Mouse (Mus musculus): Measurements from ENCODE around the gene AU022252. TPM values are rescaled to one million over a fixed set of nuclear protein-coding genes. Genes with fewer than 3 reads are reported as not detected.

The AU022252 gene
- polyA plus RNA-seq, 1 experiment from 2014 or later = 32.5 TPM

DNA sequence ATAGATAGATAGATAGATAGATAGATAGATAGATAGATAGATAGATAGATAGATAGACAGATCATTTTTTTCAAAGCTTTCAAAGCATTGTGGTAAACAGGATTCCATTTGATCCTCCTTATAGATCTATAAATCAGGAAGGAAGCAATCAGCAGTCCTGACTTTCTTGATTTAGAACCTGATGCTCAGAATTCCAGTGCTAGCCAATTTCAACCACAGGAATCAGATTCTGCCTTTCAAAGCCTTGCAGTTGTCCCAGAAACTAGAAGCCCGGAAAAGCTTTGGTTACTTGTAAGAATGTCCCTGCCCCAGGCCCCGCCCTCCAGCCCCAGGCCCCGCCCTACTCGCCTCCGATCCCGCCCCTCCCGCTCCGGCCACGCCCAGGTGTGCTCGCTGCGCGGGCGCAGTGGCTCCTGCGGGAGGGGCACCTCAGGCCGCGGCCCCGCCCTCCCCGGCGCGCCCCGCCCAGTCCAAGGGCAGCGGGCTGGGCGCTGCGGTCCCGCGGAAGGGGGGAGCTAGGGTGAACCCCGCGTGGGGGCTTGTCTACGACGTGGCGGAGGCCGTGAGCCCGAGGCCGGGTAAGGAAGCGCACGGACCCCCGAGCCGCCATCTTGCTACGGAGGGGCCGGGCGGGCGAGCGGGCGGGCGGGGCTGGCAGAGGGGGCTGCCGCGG, 37.5 kb downstream of the AU022252 start, which contains the start of gene Svbp:
Svbp (plus strand) TSS at position 398 of the 673 bp plus-strand sequence.
- under 1% methylated on average over 41 of the region's 47 CpGs for WGBS

DNA sequence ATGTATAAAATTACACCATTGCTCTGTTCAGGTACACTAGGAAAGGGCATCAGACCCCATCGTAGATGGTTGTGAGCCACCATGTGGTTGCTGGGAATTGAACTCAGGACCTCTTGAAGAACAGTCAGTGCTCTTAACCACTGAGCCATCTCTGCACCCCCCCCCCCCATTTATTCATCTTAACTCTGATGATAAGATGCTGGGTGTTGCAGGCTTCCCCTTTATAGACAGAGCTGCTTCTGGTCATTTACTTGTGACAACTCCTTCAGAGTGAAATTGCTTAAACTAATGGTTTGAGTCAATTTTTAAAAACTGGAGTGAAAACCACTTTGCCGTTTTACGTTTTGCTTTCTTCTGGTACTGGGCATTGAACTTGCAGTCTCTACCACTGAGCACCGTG, 39.8 kb downstream of the AU022252 start:
- Histone ChIP-seq H3K9me3 (no peaks in the 10 kb centered on the region), H3K4me1 (replicated peaks) (peaks cover 20% of the 10 kb centered on the region), H3K4me2 (no peak overlapping the region), H3K36me3 (no peaks in the 10 kb centered on the region), H3K27me3 (no peaks in the 10 kb centered on the region), H3K4me3 (no peak overlapping the region), H3K27ac (no peak overlapping the region), H3K9ac (no peak overlapping the region)
- ATAC-seq (ENCODE audit: low FRiP score) = no peak
- WGBS = 83% methylated on average over 4 of the region's 4 CpGs

More for the DNA sequence above, 37.5 kb downstream of the AU022252 start, which contains the start of gene Svbp:
- Histone ChIP-seq H3K27ac (peak within 1 kb of the TSS; percentile 88), H3K9ac (peak within 1 kb of the TSS; percentile 85), H3K4me2 (peak within 1 kb of the TSS; percentile 75), H3K9me3 (no peaks in the 10 kb centered on the region), H3K36me3 (no peaks in the 10 kb centered on the region), H3K27me3 (no peaks in the 10 kb centered on the region), H3K4me3 (peak within 1 kb of the TSS; percentile 75), H3K4me1 (replicated peaks) (peaks cover 29% of the 10 kb centered on the region)
- peak; percentile 91 for ATAC-seq (ENCODE audit: low FRiP score)

DNA sequence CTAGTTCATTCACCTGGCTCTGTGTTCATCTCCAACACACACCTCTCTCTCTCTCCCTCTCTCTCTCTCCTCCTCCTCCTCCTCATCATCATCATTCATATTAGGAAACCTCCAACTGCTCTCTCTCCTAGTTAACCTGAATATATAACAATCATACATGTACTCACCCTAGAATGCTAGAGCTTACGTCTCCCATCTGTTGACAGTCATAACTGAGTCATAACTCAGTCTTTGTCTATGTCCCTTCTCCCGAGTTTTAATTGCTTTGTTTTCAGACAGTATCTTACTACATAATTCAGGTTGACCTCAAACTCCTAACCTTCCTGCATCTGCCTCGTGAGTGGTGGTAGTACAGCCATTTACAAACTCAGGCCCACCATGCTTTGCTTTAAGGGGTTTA, 41.2 kb downstream of the AU022252 start:
- no peak for ATAC-seq (ENCODE audit: low FRiP score)
- H3K4me3 ChIP-seq = no peak overlapping the region
- WGBS = 80% methylated on average over 3 of the region's 3 CpGs
- H3K9me3 ChIP-seq = no peaks in the 10 kb centered on the region
- H3K27me3 ChIP-seq = no peaks in the 10 kb centered on the region
- no peak overlapping the region for H3K9ac ChIP-seq
- no peak overlapping the region for H3K4me2 ChIP-seq
- H3K4me1 ChIP-seq (replicated peaks) = peaks cover 6% of the 10 kb centered on the region; the same call in 1 of the 2 replicates
- no peaks in the 10 kb centered on the region for H3K36me3 ChIP-seq
- no peak overlapping the region for H3K27ac ChIP-seq

- WGBS = 86% methylated on average over 8 of the region's 8 CpGs
These were observed 41.9 kb downstream of the AU022252 start for GRCm38 (mm10) chr4:119190618-119191017.

GRCm38 (mm10) chr4:119189864-119190263, 42.6 kb downstream of the AU022252 start, which contains the start of gene Ermap:
Ermap (minus strand) TSS chr4:119190011.
- H3K27me3 ChIP-seq = no peaks in the 10 kb centered on the region
- H3K36me3 ChIP-seq = no peaks in the 10 kb centered on the region
- no peak within 1 kb of the TSS for H3K9ac ChIP-seq
- H3K4me1 ChIP-seq (replicated peaks) = no peaks in the 10 kb centered on the region
- WGBS = 54% methylated on average over 6 of the region's 6 CpGs
- H3K9me3 ChIP-seq = no peaks in the 10 kb centered on the region
- no peak within 1 kb of the TSS for H3K4me3 ChIP-seq
- H3K4me2 ChIP-seq = no peak within 1 kb of the TSS
- H3K27ac ChIP-seq = no peak within 1 kb of the TSS
- ATAC-seq (ENCODE audit: low FRiP score) = no peak

More at GRCm38 (mm10) chr4:119190618-119191017, 41.9 kb downstream of the AU022252 start:
- H3K4me2 ChIP-seq = no peak overlapping the region
- no peaks in the 10 kb centered on the region for H3K9me3 ChIP-seq
- no peaks in the 10 kb centered on the region for H3K4me1 ChIP-seq (replicated peaks)
- H3K27ac ChIP-seq = no peak overlapping the region
- no peaks in the 10 kb centered on the region for H3K27me3 ChIP-seq
- H3K36me3 ChIP-seq = no peaks in the 10 kb centered on the region
- ATAC-seq (ENCODE audit: low FRiP score) = no peak
- H3K4me3 ChIP-seq = no peak overlapping the region
- no peak overlapping the region for H3K9ac ChIP-seq

GRCm38 (mm10) chr4:119189392-119189791, 43.1 kb downstream of the AU022252 start:
- no peak overlapping the region for H3K9ac ChIP-seq
- no peaks in the 10 kb centered on the region for H3K4me1 ChIP-seq (replicated peaks)
- H3K27ac ChIP-seq = no peak overlapping the region
- H3K4me2 ChIP-seq = no peak overlapping the region
- no peak overlapping the region for H3K4me3 ChIP-seq
- H3K27me3 ChIP-seq = no peaks in the 10 kb centered on the region
- no peaks in the 10 kb centered on the region for H3K9me3 ChIP-seq
- 35% methylated on average over 6 of the region's 6 CpGs for WGBS
- no peak for ATAC-seq (ENCODE audit: low FRiP score)
- H3K36me3 ChIP-seq = no peaks in the 10 kb centered on the region

GRCm38 (mm10) chr4:119188060-119188785, 44.3 kb downstream of the AU022252 start:
- Histone ChIP-seq H3K4me3 (no peak overlapping the region), H3K9ac (no peak overlapping the region), H3K27me3 (no peaks in the 10 kb centered on the region), H3K27ac (no peak overlapping the region), H3K4me2 (no peak overlapping the region), H3K36me3 (no peaks in the 10 kb centered on the region), H3K9me3 (no peaks in the 10 kb centered on the region), H3K4me1 (replicated peaks) (no peaks in the 10 kb centered on the region)
- no peak for ATAC-seq (ENCODE audit: low FRiP score)
- 65% methylated on average over 11 of the region's 11 CpGs for WGBS

DNA sequence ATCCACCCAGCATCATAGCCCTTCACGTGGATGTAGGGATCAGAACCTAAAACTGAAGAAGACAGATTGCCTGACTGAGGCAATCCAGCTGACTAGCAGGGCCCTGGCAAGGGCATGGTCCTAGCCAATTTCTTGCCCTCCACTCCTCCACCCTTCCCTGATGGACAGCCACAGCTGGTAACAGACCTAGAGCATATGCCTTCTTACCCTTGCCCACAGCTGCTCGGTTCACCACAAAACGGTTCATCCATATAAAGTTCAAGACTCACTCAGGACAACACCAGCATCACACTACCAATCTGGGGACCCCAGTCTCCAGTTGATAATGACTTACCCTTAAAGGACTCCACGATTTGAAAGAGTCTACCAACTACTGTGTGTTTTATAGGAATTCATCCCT, 46.7 kb downstream of the AU022252 start:
- Histone ChIP-seq H3K27me3 (no peaks in the 10 kb centered on the region), H3K4me3 (no peak overlapping the region), H3K9ac (no peak overlapping the region), H3K4me1 (replicated peaks) (no peaks in the 10 kb centered on the region), H3K36me3 (no peaks in the 10 kb centered on the region), H3K4me2 (no peak overlapping the region), H3K27ac (no peak overlapping the region), H3K9me3 (no peaks in the 10 kb centered on the region)
- no peak for ATAC-seq (ENCODE audit: low FRiP score)
- WGBS = 78% methylated on average over 4 of the region's 4 CpGs

GRCm38 (mm10) chr4:119183525-119183924, 49.0 kb downstream of the AU022252 start:
- WGBS = 67% methylated on average over 1 of the region's 1 CpGs
- ATAC-seq (ENCODE audit: low FRiP score) = no peak
- Histone ChIP-seq H3K27ac (no peak overlapping the region), H3K27me3 (no peaks in the 10 kb centered on the region), H3K9me3 (no peaks in the 10 kb centered on the region), H3K4me3 (no peak overlapping the region), H3K4me2 (no peak overlapping the region), H3K4me1 (replicated peaks) (no peaks in the 10 kb centered on the region), H3K9ac (no peak overlapping the region), H3K36me3 (no peaks in the 10 kb centered on the region)

DNA sequence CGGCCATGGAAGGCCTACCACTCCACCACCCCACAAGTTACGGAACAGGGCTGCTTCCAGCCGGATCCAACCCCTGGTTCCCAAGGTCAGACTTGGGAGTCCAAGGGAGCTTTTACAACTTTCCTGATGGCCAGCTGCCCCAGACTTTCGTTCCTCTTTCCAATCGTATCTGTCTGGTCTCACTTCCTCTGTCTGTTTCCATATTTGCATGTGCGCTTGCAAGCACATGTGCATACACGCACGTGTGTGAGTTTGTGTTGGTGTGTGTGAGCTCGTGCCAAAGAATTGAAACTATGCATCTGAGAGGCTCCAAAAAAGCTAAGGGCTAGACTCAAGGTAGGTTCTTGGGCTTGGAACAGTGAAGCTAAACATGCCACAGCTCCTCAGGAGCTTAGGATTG, 51.1 kb downstream of the AU022252 start:
- H3K9me3 ChIP-seq = no peaks in the 10 kb centered on the region
- no peaks in the 10 kb centered on the region for H3K27me3 ChIP-seq
- H3K36me3 ChIP-seq = no peaks in the 10 kb centered on the region
- no peak overlapping the region for H3K4me3 ChIP-seq
- H3K27ac ChIP-seq = no peak overlapping the region
- H3K4me2 ChIP-seq = no peak overlapping the region
- 91% methylated on average over 9 of the region's 9 CpGs for WGBS
- no peak overlapping the region for H3K9ac ChIP-seq
- no peak for ATAC-seq (ENCODE audit: low FRiP score)
- H3K4me1 ChIP-seq (replicated peaks) = no peaks in the 10 kb centered on the region

GRCm38 (mm10) chr4:119180133-119180707, 52.3 kb downstream of the AU022252 start:
- Histone ChIP-seq H3K9ac (no peak overlapping the region), H3K36me3 (no peaks in the 10 kb centered on the region)
- WGBS = 48% methylated on average over 4 of the region's 4 CpGs

DNA sequence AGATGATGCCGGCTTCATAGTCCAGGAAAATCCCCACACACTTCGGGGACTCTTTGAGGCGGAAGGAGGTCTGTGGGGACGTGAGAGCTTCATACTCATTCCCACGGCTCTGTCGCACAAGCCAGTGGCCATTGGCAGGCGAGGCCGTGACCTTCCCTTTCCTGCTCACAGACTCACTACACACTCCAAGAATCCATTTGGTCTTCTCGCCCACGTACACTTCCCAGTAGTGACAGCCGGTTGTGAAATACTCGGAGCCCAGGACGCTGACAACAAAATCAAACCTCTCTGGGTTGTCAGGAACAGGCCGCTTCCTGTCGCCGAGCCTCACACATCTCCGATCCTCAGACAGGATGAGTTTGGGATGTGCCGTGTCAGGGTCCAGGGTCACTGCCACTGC, 54.2 kb downstream of the AU022252 start:
- Histone ChIP-seq H3K27ac (no peak overlapping the region), H3K9ac (no peak overlapping the region), H3K4me1 (replicated peaks) (peaks cover 6% of the 10 kb centered on the region), H3K4me3 (no peak overlapping the region), H3K9me3 (no peaks in the 10 kb centered on the region), H3K4me2 (no peak overlapping the region), H3K27me3 (no peaks in the 10 kb centered on the region), H3K36me3 (no peaks in the 10 kb centered on the region)
- ATAC-seq (ENCODE audit: low FRiP score) = no peak
- 83% methylated on average over 18 of the region's 18 CpGs for WGBS

More at GRCm38 (mm10) chr4:119180133-119180707, 52.3 kb downstream of the AU022252 start:
- no peaks in the 10 kb centered on the region for H3K4me1 ChIP-seq (replicated peaks)
- H3K27ac ChIP-seq = no peak overlapping the region
- no peaks in the 10 kb centered on the region for H3K27me3 ChIP-seq
- no peak for ATAC-seq (ENCODE audit: low FRiP score)
- H3K4me2 ChIP-seq = no peak overlapping the region
- H3K4me3 ChIP-seq = no peak overlapping the region
- no peaks in the 10 kb centered on the region for H3K9me3 ChIP-seq

Measured in hindbrain, embryonic 13.5 days (tissue).